Mouse (Mus musculus) left cerebral cortex, adult 2 months (tissue): ENCODE results near the gene Shank3. TPM values are rescaled to one million over a fixed set of nuclear protein-coding genes. Genes with fewer than 3 reads are reported as not detected.

ENCODE experiments used
- DNase-seq, 2 experiments: peaks; one replicate each; pipeline ENCODE4 v3.0.0; 2021 to 2022; ENCODE audit warnings: low spot score in 2 of 2, mixed read lengths in 1 of 2; ENCODE audit errors: extremely low spot score in 1 of 2
- H3K27ac ChIP-seq: fragments of 200-600 bp; 2 replicates; pipeline ENCODE4 v1.8.1; 2022
- H3K4me3 ChIP-seq: fragments of 200-600 bp; 2 replicates; pipeline ENCODE4 v1.8.1; 2022
- CTCF ChIP-seq: fragments of 200-600 bp; IDR thresholded peaks from 2 replicates; pipeline ENCODE4 v1.8.1; 2022; ENCODE audit warnings: antibody characterized with exemption, mild to moderate bottlenecking, moderate library complexity
- intact Hi-C: fragments of 180-260 bp; cut with DNase I; formaldehyde crosslinking; loops from one replicate; pipeline ENCODE4 v1.15.1; 2025
- total RNA-seq, 2 experiments: library from RNA; stranded (reverse); gene quantifications; 2 replicates each; pipeline ENCODE4 v1.2.3; 2021

Gene Shank3
- total RNA-seq, 2 experiments from 2014 or later: 222 to 239 TPM

- peak in 1 of 2 experiments; percentile 39 for DNase-seq
- Histone ChIP-seq H3K27ac (peak overlapping the region; percentile 86), H3K4me3 (peak overlapping the region; percentile 81)
- no peak for TF ChIP-seq CTCF
- intact Hi-C loops: loop anchor here (2.0 kb wide), 1 partner anchor 16 kb away; no protein-coding TSS in a partner anchor
Measured at GRCm38 (mm10) chr15:89500221-89500791, 883 bp downstream of the Shank3 start.

- Histone ChIP-seq H3K4me3 (no peak overlapping the region), H3K27ac (no peak overlapping the region)
- DNase-seq: no peak
- intact Hi-C loops: loop anchor here (2.0 kb wide), 1 partner anchor 15 kb away; no protein-coding TSS in a partner anchor
- TF ChIP-seq CTCF: no peak
Measured at GRCm38 (mm10) chr15:89501321-89501720, 1.9 kb downstream of the Shank3 start.

- DNase-seq: no peak
- H3K4me3 ChIP-seq: no peak overlapping the region
- H3K27ac ChIP-seq: no peak overlapping the region
- no peak for TF ChIP-seq CTCF
- intact Hi-C loops: no loop called here
Measured at GRCm38 (mm10) chr15:89504838-89505237, 5.4 kb downstream of the Shank3 start.

- Histone ChIP-seq H3K27ac (no peak overlapping the region), H3K4me3 (no peak overlapping the region)
- intact Hi-C loops: no loop called here
- no peak for TF ChIP-seq CTCF
- no peak for DNase-seq
Measured at GRCm38 (mm10) chr15:89507751-89508150, 8.3 kb downstream of the Shank3 start.

- TF ChIP-seq CTCF: no peak
Measured at GRCm38 (mm10) chr15:89512679-89513078, 13.3 kb downstream of the Shank3 start.

GRCm38 (mm10) chr15:89521951-89522350 is 22.5 kb downstream of the Shank3 start:
- Histone ChIP-seq H3K4me3 (no peak overlapping the region), H3K27ac (peak overlapping the region; percentile 32; the same call in 1 of the 2 replicates)
- intact Hi-C loops: no loop called here
- no peak for TF ChIP-seq CTCF
- DNase-seq: peak in 1 of 2 experiments; percentile 15

More at GRCm38 (mm10) chr15:89512679-89513078, 13.3 kb downstream of the Shank3 start:
- Histone ChIP-seq H3K4me3 (no peak overlapping the region), H3K27ac (no peak overlapping the region)
- no peak for DNase-seq
- intact Hi-C loops: no loop called here

- intact Hi-C loops: no loop called here
- H3K27ac ChIP-seq: peak overlapping the region; percentile 32; the same call in 1 of the 2 replicates
- DNase-seq: no peak
- H3K4me3 ChIP-seq: peak overlapping the region; percentile 54
- TF ChIP-seq CTCF: no peak
Measured at GRCm38 (mm10) chr15:89522566-89523282, 23.3 kb downstream of the Shank3 start.

- TF ChIP-seq CTCF: no peak
- Histone ChIP-seq H3K27ac (peak overlapping the region; percentile 47; the same call in 1 of the 2 replicates), H3K4me3 (peak overlapping the region; percentile 54)
- DNase-seq: peak in 1 of 2 experiments; percentile 32
- intact Hi-C loops: no loop called here
Measured at GRCm38 (mm10) chr15:89523283-89523832, 23.9 kb downstream of the Shank3 start.

- no peak for TF ChIP-seq CTCF
- Histone ChIP-seq H3K27ac (peak overlapping the region; percentile 57; the same call in 1 of the 2 replicates), H3K4me3 (peak overlapping the region; percentile 54)
- no peak for DNase-seq
- intact Hi-C loops: no loop called here
Measured at GRCm38 (mm10) chr15:89524001-89524571, 24.7 kb downstream of the Shank3 start.

GRCm38 (mm10) chr15:89524611-89525415 is 25.4 kb downstream of the Shank3 start:
- TF ChIP-seq CTCF: no peak
- intact Hi-C loops: loop anchor here (5.0 kb wide), 1 partner anchor 58 kb away; no protein-coding TSS in a partner anchor
- peak overlapping the region; percentile 57 for H3K27ac ChIP-seq

GRCm38 (mm10) chr15:89525464-89525863 is 26.0 kb downstream of the Shank3 start:
- TF ChIP-seq CTCF: no peak
- H3K27ac ChIP-seq: peak overlapping the region; percentile 57; the same call in 1 of the 2 replicates
- intact Hi-C loops: loop anchor here (5.0 kb wide), 1 partner anchor 58 kb away; no protein-coding TSS in a partner anchor
- H3K4me3 ChIP-seq: no peak overlapping the region
- DNase-seq: no peak

More at GRCm38 (mm10) chr15:89524611-89525415, 25.4 kb downstream of the Shank3 start:
- H3K4me3 ChIP-seq: peak overlapping the region; percentile 54
- DNase-seq: no peak
